Mouse (Mus musculus) cerebellum, adult 9-11 months (tissue): ENCODE measurements around the gene 4930562C15Rik.
A peak's percentile ranks its signal among the peaks of the same experiment; 100 is the strongest.

Experiments used
- DNase-seq: peaks from one replicate; pipeline ENCODE4 v3.0.0; 2022

4930562C15Rik gene

DNA sequence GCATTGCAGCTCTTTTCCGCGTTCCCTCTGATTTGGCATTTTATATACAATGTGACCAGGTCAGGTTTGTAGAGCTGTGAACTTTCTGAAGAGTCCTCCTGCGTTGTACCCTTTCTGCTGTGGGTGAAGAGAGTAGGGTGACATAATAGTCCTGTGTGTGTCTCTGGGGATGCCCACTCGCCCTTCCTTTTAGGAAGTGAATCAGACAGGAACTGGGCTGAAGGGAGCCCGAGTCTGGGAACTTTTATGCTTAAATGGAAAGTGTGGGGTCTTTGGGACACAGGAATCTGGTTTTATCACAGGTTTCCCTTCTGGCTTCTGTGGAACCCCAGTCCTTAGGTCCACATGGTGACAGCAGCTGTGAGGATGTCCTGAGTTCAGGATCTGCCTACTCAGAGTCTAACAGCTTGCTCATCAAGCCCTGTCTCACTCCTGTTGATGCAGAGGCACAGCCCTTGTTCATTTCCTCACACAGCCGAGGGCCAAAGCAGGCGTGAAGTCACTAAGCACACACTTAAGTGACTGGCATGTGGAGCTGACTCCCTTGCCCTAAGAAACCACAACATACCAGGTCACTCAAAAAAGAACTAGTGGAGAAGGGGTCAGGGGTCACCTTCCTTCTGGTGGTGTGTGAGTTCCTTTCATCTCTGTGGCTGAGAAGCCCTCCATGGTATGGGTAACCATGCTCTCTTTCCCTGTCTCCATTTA is 59.1 kb downstream of the 4930562C15Rik start:
- no peak for DNase-seq

- DNase-seq, result peak; percentile 70
Measured at GRCm38 (mm10) chr16:4896249-4897027, 61.2 kb downstream of the 4930562C15Rik start.

GRCm38 (mm10) chr16:4897146-4897730 is 62.0 kb downstream of the 4930562C15Rik start:
- DNase-seq, result no peak

GRCm38 (mm10) chr16:4898881-4899280 is 63.7 kb downstream of the 4930562C15Rik start:
- DNase-seq, result no peak

GRCm38 (mm10) chr16:4899711-4900110 is 64.5 kb downstream of the 4930562C15Rik start:
- DNase-seq, result no peak

- DNase-seq, result no peak
Measured at GRCm38 (mm10) chr16:4901167-4901566, 66.0 kb downstream of the 4930562C15Rik start.

DNA sequence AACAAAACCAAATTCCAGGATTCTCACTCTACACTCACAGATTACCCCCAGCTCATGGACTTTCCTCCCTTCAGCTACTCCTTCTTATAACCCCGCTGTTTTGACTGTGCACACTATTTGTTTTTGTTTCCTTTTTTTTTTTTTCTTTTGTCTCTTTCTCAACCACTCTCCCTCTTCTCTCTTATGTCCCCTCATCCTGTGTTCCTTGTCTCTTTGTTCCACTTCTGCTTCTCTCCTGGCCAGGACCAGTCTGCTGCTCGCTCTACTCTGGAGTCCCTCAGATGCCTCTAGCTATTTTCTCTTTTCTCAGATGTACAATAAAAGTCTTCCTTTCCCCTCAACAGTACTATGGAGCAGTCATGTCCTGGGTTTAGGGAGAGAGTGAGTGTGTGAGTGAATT is 67.2 kb downstream of the 4930562C15Rik start:
- no peak for DNase-seq

DNA sequence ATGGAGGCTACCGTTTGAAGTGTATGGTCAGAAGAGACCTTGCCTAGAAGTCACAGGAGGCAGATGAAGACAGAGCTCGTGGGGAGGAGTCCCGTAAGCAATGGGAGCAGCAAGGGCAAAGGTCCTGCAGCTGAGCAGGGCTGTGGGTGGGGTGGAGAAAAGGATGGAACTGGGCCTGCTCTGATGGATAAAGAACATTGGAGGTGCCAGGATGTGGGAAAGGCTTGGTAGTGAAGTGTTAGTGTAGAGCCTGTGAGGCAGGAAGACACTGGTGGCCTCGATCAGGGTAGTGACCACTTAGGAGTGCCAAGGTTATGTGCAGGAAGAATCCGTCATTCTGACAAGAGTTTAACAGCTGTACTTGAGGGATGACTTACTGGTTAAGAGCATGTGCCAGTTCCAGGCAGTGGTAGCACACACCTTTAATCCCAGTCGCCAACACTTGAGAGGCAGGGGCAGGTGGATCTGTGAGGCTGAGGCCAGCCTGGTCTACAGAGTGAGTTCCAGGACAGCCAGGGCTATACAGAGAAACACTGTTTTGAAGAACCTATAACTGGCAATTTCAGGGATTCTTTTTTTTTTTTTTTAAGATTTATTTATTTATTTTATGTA is 68.4 kb downstream of the 4930562C15Rik start:
- DNase-seq, result no peak

DNA sequence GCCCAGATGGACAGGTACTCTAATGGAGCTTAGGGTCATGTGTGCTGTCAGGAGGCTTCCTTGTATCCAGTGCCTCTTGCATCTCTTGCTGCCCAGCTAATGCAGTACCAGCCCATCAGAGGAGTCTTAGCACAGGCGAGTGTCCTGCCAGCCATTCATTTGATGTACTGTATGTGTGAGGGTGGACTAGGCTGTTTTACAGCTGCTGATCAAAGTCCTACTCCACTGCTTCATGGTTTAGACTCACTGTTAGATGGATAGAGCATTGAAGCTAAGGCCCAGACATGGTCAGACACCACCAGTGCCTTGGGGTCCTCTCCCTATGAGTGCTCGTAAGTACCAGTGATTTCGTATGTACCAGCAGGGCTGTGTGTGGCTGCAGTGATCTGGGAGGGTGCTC is 69.7 kb downstream of the 4930562C15Rik start:
- DNase-seq, result no peak

- no peak for DNase-seq
Measured at GRCm38 (mm10) chr16:4905591-4905990, 70.4 kb downstream of the 4930562C15Rik start.

DNA sequence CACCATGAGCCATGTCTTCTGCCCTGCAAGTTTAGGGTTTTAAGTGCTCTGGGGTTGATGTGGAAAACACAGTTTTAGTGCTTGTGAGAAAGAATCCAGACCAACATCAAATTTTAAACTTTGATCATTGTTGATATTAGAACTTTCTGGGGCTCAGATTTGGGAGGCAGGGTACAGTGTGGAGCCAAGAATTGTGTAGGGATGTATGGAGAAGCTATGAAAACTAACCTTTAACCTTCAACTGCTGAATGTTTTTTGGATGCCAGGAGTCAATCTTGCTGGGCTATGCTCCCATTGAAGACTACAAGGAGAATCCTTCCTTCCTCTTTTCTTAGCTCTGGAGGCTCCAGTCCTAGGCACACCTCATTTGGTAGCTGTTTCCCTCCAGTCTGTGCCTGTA is 71.3 kb downstream of the 4930562C15Rik start:
- DNase-seq, result no peak

GRCm38 (mm10) chr16:4907386-4907785 is 72.2 kb downstream of the 4930562C15Rik start:
- DNase-seq, result no peak

- DNase-seq, result no peak
Measured at GRCm38 (mm10) chr16:4907972-4908371, 72.8 kb downstream of the 4930562C15Rik start.

GRCm38 (mm10) chr16:4909745-4910144 is 74.5 kb downstream of the 4930562C15Rik start:
- no peak for DNase-seq

- DNase-seq, result no peak
Measured at GRCm38 (mm10) chr16:4910758-4911157, 75.5 kb downstream of the 4930562C15Rik start.

DNA sequence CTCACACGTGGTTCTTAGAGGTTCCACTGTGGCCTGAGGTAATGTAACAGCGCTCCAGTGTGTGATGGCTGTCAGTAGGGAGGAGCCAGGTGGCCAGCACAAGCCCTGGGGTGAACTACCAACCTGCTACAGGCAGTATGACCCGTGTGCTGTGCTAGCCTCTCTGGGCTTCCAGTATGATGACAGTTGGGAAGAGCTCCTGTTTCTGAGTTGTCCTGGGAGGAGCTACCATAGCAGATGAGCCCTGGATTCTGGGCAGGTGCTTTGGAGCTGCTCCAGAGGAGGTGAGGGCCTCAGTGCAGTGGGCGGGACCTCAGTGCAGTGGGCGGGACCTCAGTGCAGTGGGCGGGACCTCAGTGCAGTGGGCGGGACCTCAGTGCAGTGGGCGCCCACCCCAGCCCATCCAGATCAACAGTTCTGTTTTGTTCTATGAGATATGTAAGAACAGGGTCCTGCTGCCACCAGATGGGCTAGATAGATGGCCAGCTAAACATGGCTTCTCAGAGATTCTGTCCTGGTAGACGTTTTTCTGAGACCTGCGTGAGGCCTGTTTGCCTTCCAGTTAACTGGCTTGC is 76.9 kb downstream of the 4930562C15Rik start:
- no peak for DNase-seq

DNA sequence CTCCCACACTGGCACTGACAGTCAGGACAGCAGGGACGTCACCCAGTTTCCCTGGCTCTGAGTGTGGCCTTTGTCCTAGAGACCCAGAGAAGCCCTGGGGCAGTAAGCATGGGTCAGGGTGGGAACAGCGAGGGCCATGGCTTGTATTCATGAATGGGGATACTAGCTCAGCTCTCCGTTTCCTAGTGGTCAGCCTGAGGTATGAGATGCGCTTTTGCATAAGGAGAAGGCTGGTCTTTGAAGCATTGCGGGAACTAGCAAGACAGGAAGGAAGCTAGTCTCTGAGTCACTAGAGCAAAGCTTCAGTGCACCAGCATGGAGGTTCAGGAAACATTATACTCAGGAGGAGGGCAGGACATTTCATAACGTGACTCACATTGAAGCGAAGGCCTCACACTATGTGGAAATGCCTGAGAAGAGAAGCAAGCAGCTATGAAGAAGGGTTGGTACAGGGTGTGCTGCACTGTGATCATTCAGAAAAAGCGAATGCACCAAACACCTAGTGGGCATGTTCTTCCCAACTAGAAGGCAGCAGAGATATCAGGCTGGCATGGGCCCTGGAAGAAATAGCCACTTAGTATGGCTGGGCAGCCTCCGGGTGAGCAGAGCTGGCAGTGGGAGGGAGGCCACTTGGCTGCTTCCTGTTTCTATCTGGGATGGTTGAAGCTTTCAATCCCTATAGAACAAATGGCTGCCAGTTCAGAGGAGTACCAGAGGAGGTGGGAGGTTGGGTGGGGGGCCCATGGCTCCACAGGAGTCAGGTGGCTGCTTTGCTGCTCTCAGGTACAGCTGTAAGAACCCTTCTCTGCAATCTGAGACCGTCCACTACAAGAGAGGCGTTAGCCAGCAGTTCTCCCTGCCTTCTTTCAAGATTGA is 77.9 kb downstream of the 4930562C15Rik start:
- no peak for DNase-seq

DNA sequence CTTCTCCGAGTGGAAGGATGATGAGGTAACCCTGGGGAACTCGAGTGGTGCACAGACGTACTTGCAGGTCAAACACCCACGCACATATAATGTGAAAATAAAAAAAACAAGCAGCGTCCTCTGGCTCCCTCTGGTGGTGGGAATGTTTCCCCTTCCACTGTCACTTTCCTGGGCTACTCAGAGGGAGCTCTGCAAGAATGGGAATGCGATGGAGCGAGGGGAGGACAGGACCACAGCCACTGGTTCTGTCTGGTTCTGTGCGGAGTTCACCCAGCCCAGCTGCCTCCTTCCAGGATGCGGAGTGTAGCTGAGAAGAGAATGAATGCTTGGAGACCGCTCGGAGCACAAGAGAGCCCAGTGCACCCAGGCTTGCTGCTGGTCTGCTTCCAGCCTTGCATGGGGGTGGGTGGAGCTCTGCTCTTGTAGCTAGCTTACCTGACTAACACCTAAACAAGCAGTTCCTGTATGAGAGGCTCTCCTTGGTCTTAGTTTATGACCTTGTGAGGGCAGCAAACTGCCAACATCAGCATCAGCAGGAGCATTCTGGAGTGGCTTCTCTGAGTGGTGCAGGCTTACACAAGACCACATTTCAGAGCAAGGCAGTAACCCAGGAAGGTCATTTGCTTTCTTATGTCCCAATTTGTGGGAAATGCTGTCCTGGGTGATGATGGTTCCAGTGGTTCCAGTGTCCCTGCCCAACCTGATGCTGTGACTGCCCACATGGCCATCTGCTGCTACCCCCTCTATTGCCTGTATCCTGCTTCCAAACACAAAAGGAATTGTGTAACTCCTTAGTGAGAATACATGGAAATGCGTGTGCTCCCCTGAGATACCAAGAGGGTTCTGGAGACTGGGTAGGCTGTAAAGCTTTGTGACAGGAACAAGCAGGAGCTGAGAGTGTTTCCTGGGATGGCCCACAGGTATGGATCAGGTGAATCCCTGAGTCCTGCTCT is 78.8 kb downstream of the 4930562C15Rik start:
- DNase-seq, result peak; percentile 82

GRCm38 (mm10) chr16:4915931-4916330 is 80.7 kb downstream of the 4930562C15Rik start:
- no peak for DNase-seq

- DNase-seq, result no peak
Measured at GRCm38 (mm10) chr16:4916608-4917007, 81.4 kb downstream of the 4930562C15Rik start.
